Mouse (Mus musculus) hindbrain, embryonic 15.5 days (tissue): ENCODE results near the gene Scn4b. TPM values are rescaled to one million over a fixed set of nuclear protein-coding genes. Genes with fewer than 3 reads are reported as not detected.

Experiments
- ATAC-seq: fragments of 200-750 bp; cut with Nextera tagmentation; 2 replicates; pipeline ENCODE4 v1.8.0; 2017; ENCODE audit warnings: low read depth, moderate number of reproducible peaks, moderate TSS enrichment; ENCODE audit not compliant: low FRiP score
- H3K27ac ChIP-seq: fragments of 300-500 bp; sonication (generic); replicated peaks from 2 replicates; pipeline ENCODE4 v1.5.1; 2015; ENCODE audit warnings: mild to moderate bottlenecking, inconsistent platforms
- H3K27me3 ChIP-seq: fragments of 300-500 bp; sonication (generic); 2 replicates; pipeline ENCODE4 v1.6.1; 2015; ENCODE audit warnings: control low read depth, inconsistent platforms
- H3K36me3 ChIP-seq: fragments of 300-500 bp; sonication (generic); 2 replicates; pipeline ENCODE4 v1.6.1; 2015; ENCODE audit warnings: control low read depth, inconsistent platforms
- H3K4me1 ChIP-seq: fragments of 300-500 bp; sonication (generic); replicated peaks from 2 replicates; pipeline ENCODE4 v1.6.1; 2015; ENCODE audit warnings: control low read depth, inconsistent platforms
- H3K4me2 ChIP-seq: fragments of 300-500 bp; sonication (generic); 2 replicates; pipeline ENCODE4 v1.6.1; 2015; ENCODE audit warnings: moderate library complexity, mild to moderate bottlenecking, inconsistent platforms
- H3K4me3 ChIP-seq: fragments of 300-500 bp; sonication (generic); 2 replicates; pipeline ENCODE4 v1.5.1; 2015; ENCODE audit warnings: mild to moderate bottlenecking, inconsistent platforms
- H3K9ac ChIP-seq: fragments of 300-500 bp; sonication (generic); 2 replicates; pipeline ENCODE4 v1.6.1; 2015; ENCODE audit warnings: inconsistent platforms
- H3K9me3 ChIP-seq: fragments of 300-500 bp; sonication (generic); 2 replicates; pipeline ENCODE4 v1.6.1; 2016; ENCODE audit warnings: control low read depth, inconsistent platforms
- WGBS: fragments of 180-500 bp; shearing (Covaris S2); methylation state at CpG from one replicate; pipeline ENCODE4 v1.1.7; 2015; 5-methylcytosine and 5-hydroxymethylcytosine counted together
- polyA plus RNA-seq: library from polyadenylated mRNA; unstranded; fragments of >200 nt; fragmentation: Nextera tagmentation; extraction: Ambion mirVana; gene quantifications from 2 replicates; pipeline ENCODE4 v1.2.1, GENCODE M21; 2015

Scn4b gene
- polyA plus RNA-seq: 0.31 and 0.55 TPM in 2 replicates

GRCm38 (mm10) chr9:45138191-45139032, at the start of gene Scn4b:
Scn4b (plus strand) TSS chr9:45138395.
- Histone ChIP-seq H3K9me3 (no peaks in the 10 kb centered on the region), H3K27me3 (peaks cover 91% of the 10 kb centered on the region), H3K27ac (no peak within 1 kb of the TSS), H3K4me3 (peak within 1 kb of the TSS; percentile 49), H3K9ac (peak within 1 kb of the TSS; percentile 37; the same call in 1 of the 2 replicates), H3K4me1 (peaks cover 17% of the 10 kb centered on the region), H3K36me3 (no peaks in the 10 kb centered on the region), H3K4me2 (peak within 1 kb of the TSS; percentile 91)
- ATAC-seq: 0 out of 2 replicates have a peak, but pooled peaks have one; percentile 21
- under 1% methylated on average over 69 of the region's 76 CpGs for WGBS

- Histone ChIP-seq H3K27ac (no peak overlapping the region), H3K9ac (no peak overlapping the region), H3K4me2 (no peak overlapping the region), H3K4me1 (no peaks in the 10 kb centered on the region), H3K4me3 (no peak overlapping the region), H3K9me3 (no peaks in the 10 kb centered on the region), H3K36me3 (no peaks in the 10 kb centered on the region), H3K27me3 (no peaks in the 10 kb centered on the region)
- ATAC-seq: no peak
- WGBS: 61% methylated on average over 3 of the region's 3 CpGs
Observed at GRCm38 (mm10) chr9:45090811-45091210, 47.4 kb upstream of the Scn4b start.

GRCm38 (mm10) chr9:45092641-45093040, 45.6 kb upstream of the Scn4b start:
- Histone ChIP-seq H3K27me3 (no peaks in the 10 kb centered on the region), H3K27ac (0 out of 2 replicates have a peak overlapping the region, but pooled peaks have one; percentile 38), H3K9ac (no peak overlapping the region), H3K36me3 (no peaks in the 10 kb centered on the region), H3K9me3 (no peaks in the 10 kb centered on the region), H3K4me2 (no peak overlapping the region), H3K4me1 (no peaks in the 10 kb centered on the region), H3K4me3 (no peak overlapping the region)
- WGBS: 66% methylated on average over 4 of the region's 4 CpGs
- no peak for ATAC-seq

GRCm38 (mm10) chr9:45095149-45095937, 42.9 kb upstream of the Scn4b start:
- ATAC-seq: no peak
- Histone ChIP-seq H3K4me2 (no peak overlapping the region), H3K36me3 (no peaks in the 10 kb centered on the region), H3K9ac (no peak overlapping the region), H3K27me3 (no peaks in the 10 kb centered on the region), H3K4me3 (no peak overlapping the region), H3K27ac (no peak overlapping the region), H3K9me3 (no peaks in the 10 kb centered on the region), H3K4me1 (no peaks in the 10 kb centered on the region)
- WGBS: 83% methylated on average over 6 of the region's 6 CpGs

- H3K36me3 ChIP-seq: no peaks in the 10 kb centered on the region
- 84% methylated on average over 5 of the region's 5 CpGs for WGBS
- no peaks in the 10 kb centered on the region for H3K9me3 ChIP-seq
- H3K9ac ChIP-seq: no peak overlapping the region
- no peak for ATAC-seq
- no peak overlapping the region for H3K27ac ChIP-seq
- H3K4me1 ChIP-seq: no peaks in the 10 kb centered on the region
- H3K4me3 ChIP-seq: no peak overlapping the region
- H3K27me3 ChIP-seq: no peaks in the 10 kb centered on the region
- no peak overlapping the region for H3K4me2 ChIP-seq
Observed at GRCm38 (mm10) chr9:45097877-45098276, 40.3 kb upstream of the Scn4b start.

GRCm38 (mm10) chr9:45098426-45098825, 39.8 kb upstream of the Scn4b start:
- 50% methylated on average over 3 of the region's 3 CpGs for WGBS
- H3K4me2 ChIP-seq: no peak overlapping the region
- no peak for ATAC-seq

GRCm38 (mm10) chr9:45102528-45102927, 35.7 kb upstream of the Scn4b start:
- Histone ChIP-seq H3K9ac (no peak overlapping the region), H3K4me3 (no peak overlapping the region), H3K36me3 (no peaks in the 10 kb centered on the region), H3K9me3 (no peaks in the 10 kb centered on the region), H3K4me2 (no peak overlapping the region), H3K27me3 (no peaks in the 10 kb centered on the region), H3K27ac (no peak overlapping the region), H3K4me1 (no peaks in the 10 kb centered on the region)
- WGBS: 96% methylated on average over 1 of the region's 1 CpGs
- ATAC-seq: no peak

More at GRCm38 (mm10) chr9:45098426-45098825, 39.8 kb upstream of the Scn4b start:
- Histone ChIP-seq H3K9ac (no peak overlapping the region), H3K4me1 (no peaks in the 10 kb centered on the region), H3K27ac (no peak overlapping the region), H3K9me3 (no peaks in the 10 kb centered on the region), H3K4me3 (no peak overlapping the region), H3K27me3 (no peaks in the 10 kb centered on the region), H3K36me3 (no peaks in the 10 kb centered on the region)

GRCm38 (mm10) chr9:45103211-45103979, 34.8 kb upstream of the Scn4b start:
- Histone ChIP-seq H3K4me1 (no peaks in the 10 kb centered on the region), H3K27me3 (no peaks in the 10 kb centered on the region)
- 72% methylated on average over 11 of the region's 11 CpGs for WGBS

GRCm38 (mm10) chr9:45105596-45106374, 32.4 kb upstream of the Scn4b start:
- Histone ChIP-seq H3K36me3 (no peaks in the 10 kb centered on the region), H3K4me1 (no peaks in the 10 kb centered on the region), H3K4me3 (no peak overlapping the region), H3K4me2 (no peak overlapping the region), H3K9me3 (no peaks in the 10 kb centered on the region), H3K27me3 (no peaks in the 10 kb centered on the region), H3K27ac (no peak overlapping the region), H3K9ac (no peak overlapping the region)
- 88% methylated on average over 2 of the region's 2 CpGs for WGBS
- no peak for ATAC-seq

More at GRCm38 (mm10) chr9:45103211-45103979, 34.8 kb upstream of the Scn4b start:
- no peak for ATAC-seq
- Histone ChIP-seq H3K9ac (no peak overlapping the region), H3K4me2 (no peak overlapping the region), H3K4me3 (no peak overlapping the region), H3K36me3 (no peaks in the 10 kb centered on the region), H3K9me3 (no peaks in the 10 kb centered on the region), H3K27ac (no peak overlapping the region)

GRCm38 (mm10) chr9:45115706-45116105, 22.5 kb upstream of the Scn4b start:
- Histone ChIP-seq H3K4me1 (peaks cover 30% of the 10 kb centered on the region), H3K27ac (peak overlapping the region; percentile 57)
- WGBS: under 1% methylated on average over 14 of the region's 14 CpGs

GRCm38 (mm10) chr9:45116819-45117218, 21.4 kb upstream of the Scn4b start:
- Histone ChIP-seq H3K27me3 (no peaks in the 10 kb centered on the region), H3K4me3 (no peak overlapping the region), H3K9ac (no peak overlapping the region), H3K9me3 (no peaks in the 10 kb centered on the region), H3K4me2 (no peak overlapping the region), H3K36me3 (no peaks in the 10 kb centered on the region), H3K4me1 (peaks cover 41% of the 10 kb centered on the region), H3K27ac (no peak overlapping the region)
- ATAC-seq: no peak
- 66% methylated on average over 9 of the region's 9 CpGs for WGBS

More at GRCm38 (mm10) chr9:45115706-45116105, 22.5 kb upstream of the Scn4b start:
- H3K4me2 ChIP-seq: peak overlapping the region; percentile 61
- peak overlapping the region; percentile 44 for H3K4me3 ChIP-seq
- H3K9ac ChIP-seq: peak overlapping the region; percentile 40
- peak; percentile 78; the same call in 1 of the 2 replicates for ATAC-seq
- H3K9me3 ChIP-seq: no peaks in the 10 kb centered on the region
- no peaks in the 10 kb centered on the region for H3K36me3 ChIP-seq
- no peaks in the 10 kb centered on the region for H3K27me3 ChIP-seq
